22 mouse cellular contexts compared by ENCODE assay signal in genomic region chr9:85459062-85459805, GRCm38 (mm10).
DNase-seq lines count a peak whose midpoint lies in the region; ATAC-seq lines count a peak whose summit lies in the region.
"Had no signal": no experiment of that assay in that cellular context is flagged by ENCODE, and none has a peak within 500 bp of the region (broad histone marks: within the 10 kb centered on the region; RNA-seq: fewer than 3 reads in every experiment).

No protein-coding gene starts in this region.

- 53% methylated on average over 3 of the region's 3 CpGs for WGBS in lung, embryonic 15.5 days
- WGBS in kidney, embryonic 16.5 days: 81% methylated on average over 3 of the region's 3 CpGs
- WGBS in intestine, embryonic 15.5 days: 86% methylated on average over 3 of the region's 3 CpGs

- peaks cover 7% of the 10 kb centered on the region; the same call in 1 of the 2 replicates for H3K4me1 ChIP-seq in lung, embryonic 15.5 days
- H3K4me1 ChIP-seq in kidney, embryonic 16.5 days (ENCODE audit: insufficient read depth, low read length): peaks cover 15% of the 10 kb centered on the region
- H3K4me1 ChIP-seq in intestine, embryonic 15.5 days (replicated peaks): no peaks in the 10 kb centered on the region
- H3K4me1 ChIP-seq: embryonic facial prominence, embryonic 12.5 days; forebrain, embryonic 12.5 days; heart, embryonic 15.5 days; hindbrain, embryonic 13.5 days had no signal

- peak; percentile 59; the same call in 1 of the 2 replicates for ATAC-seq in lung, embryonic 15.5 days (ENCODE audit: borderline replicate concordance, extremely low read depth, low FRiP score, low TSS enrichment)
- ATAC-seq in kidney, embryonic 16.5 days (ENCODE audit: low FRiP score, low TSS enrichment): no peak
- ATAC-seq in intestine, embryonic 15.5 days: no peak
- ATAC-seq: forebrain, embryonic 16.5 days; hindbrain, postnatal 0 days had no signal

- DNase-seq in urinary bladder, postnatal 14 days (ENCODE audit: low spot score): peak; percentile 21
- no peak for DNase-seq in urinary bladder, adult 2 months (ENCODE audit: low spot score)
- DNase-seq in lung, postnatal 10 days: peak; percentile 46
- DNase-seq in lung, postnatal 4 days: peak; percentile 14 to 32
- DNase-seq: adrenal gland, postnatal 14 days; cerebellum, adult 2 months; cerebellum, postnatal 10 days; embryo, embryonic 11 days; gastrocnemius, postnatal 10 days; heart, adult 18-20 months; heart, postnatal 14 days had no signal

- no peaks in the 10 kb centered on the region for H3K27me3 ChIP-seq in lung, embryonic 15.5 days
- H3K27me3 ChIP-seq in kidney, embryonic 16.5 days (ENCODE audit: insufficient read depth, low read length): no peaks in the 10 kb centered on the region
- no peaks in the 10 kb centered on the region for H3K27me3 ChIP-seq in intestine, embryonic 15.5 days (replicated peaks)
- H3K27me3 ChIP-seq: embryonic facial prominence, embryonic 12.5 days; forebrain, embryonic 12.5 days; heart, embryonic 15.5 days; hindbrain, embryonic 13.5 days had no signal

- no peak overlapping the region for H3K4me2 ChIP-seq in lung, embryonic 15.5 days
- H3K4me2 ChIP-seq in kidney, embryonic 16.5 days (replicated peaks; ENCODE audit: low read depth, low read length): no peak overlapping the region
- H3K4me2 ChIP-seq in intestine, embryonic 15.5 days (replicated peaks): no peak overlapping the region
- H3K4me2 ChIP-seq: embryonic facial prominence, embryonic 12.5 days; forebrain, embryonic 12.5 days; heart, embryonic 11.5 days; heart, embryonic 15.5 days; hindbrain, embryonic 13.5 days had no signal

- no peak overlapping the region for H3K27ac ChIP-seq in lung, embryonic 15.5 days
- no peak overlapping the region for H3K27ac ChIP-seq in kidney, embryonic 16.5 days (ENCODE audit: low read length)
- no peak overlapping the region for H3K27ac ChIP-seq in intestine, embryonic 15.5 days
- H3K27ac ChIP-seq: embryonic facial prominence, embryonic 12.5 days; forebrain, embryonic 12.5 days; heart, embryonic 15.5 days; hindbrain, embryonic 13.5 days; hindbrain, postnatal 0 days had no signal

- H3K36me3 ChIP-seq in lung, embryonic 15.5 days: no peaks in the 10 kb centered on the region
- H3K36me3 ChIP-seq in kidney, embryonic 16.5 days (ENCODE audit: insufficient read depth, low read length): no peaks in the 10 kb centered on the region
- H3K36me3 ChIP-seq in intestine, embryonic 15.5 days: no peaks in the 10 kb centered on the region
- H3K36me3 ChIP-seq: embryonic facial prominence, embryonic 12.5 days; forebrain, embryonic 12.5 days; G1E; heart, embryonic 15.5 days; hindbrain, embryonic 13.5 days had no signal

- H3K9ac ChIP-seq in lung, embryonic 15.5 days: no peak overlapping the region
- no peak overlapping the region for H3K9ac ChIP-seq in kidney, embryonic 16.5 days (replicated peaks; ENCODE audit: low read length)
- H3K9ac ChIP-seq in intestine, embryonic 15.5 days: no peak overlapping the region
- H3K9ac ChIP-seq: embryonic facial prominence, embryonic 12.5 days; forebrain, embryonic 12.5 days; heart, embryonic 15.5 days; hindbrain, embryonic 13.5 days had no signal

- H3K9me3 ChIP-seq in lung, embryonic 15.5 days: no peaks in the 10 kb centered on the region
- H3K9me3 ChIP-seq in kidney, embryonic 16.5 days (ENCODE audit: low read length): no peaks in the 10 kb centered on the region
- no peaks in the 10 kb centered on the region for H3K9me3 ChIP-seq in intestine, embryonic 15.5 days
- H3K9me3 ChIP-seq: embryonic facial prominence, embryonic 12.5 days; forebrain, embryonic 12.5 days; heart, embryonic 15.5 days; hindbrain, embryonic 13.5 days had no signal

- no peak overlapping the region for H3K4me3 ChIP-seq in lung, embryonic 15.5 days
- H3K4me3 ChIP-seq in kidney, embryonic 16.5 days (ENCODE audit: low read length): no peak overlapping the region
- H3K4me3 ChIP-seq in intestine, embryonic 15.5 days (replicated peaks): no peak overlapping the region
- H3K4me3 ChIP-seq: embryonic facial prominence, embryonic 12.5 days; forebrain, embryonic 12.5 days; heart, embryonic 15.5 days; hindbrain, embryonic 13.5 days had no signal
